Comparison of ENCODE assay signal across 8 mouse cellular contexts in genomic region chr3:89228180-89228549, GRCm38 (mm10). TPM values are rescaled to one million over a fixed set of nuclear protein-coding genes. Genes with fewer than 3 reads are reported as not detected.
DNase-seq lines count a peak whose midpoint lies in the region; ATAC-seq and TF ChIP-seq lines count a peak whose summit lies in the region.

No protein-coding gene starts in this region.

- under 1% methylated on average over 20 of the region's 20 CpGs for WGBS in heart, embryonic 13.5 days
- WGBS in kidney, embryonic 16.5 days, result under 1% methylated on average over 20 of the region's 20 CpGs
- WGBS in liver, embryonic 15.5 days (ENCODE audit: insufficient replicate concordance), result under 1% methylated on average over 20 of the region's 20 CpGs
- 1% methylated on average over 20 of the region's 20 CpGs for WGBS in stomach, embryonic 14.5 days

- peak overlapping the region; percentile 76 for H3K9ac ChIP-seq in heart, embryonic 13.5 days
- peak overlapping the region; percentile 66 for H3K9ac ChIP-seq in kidney, embryonic 16.5 days (replicated peaks; ENCODE audit: low read length)
- no peak overlapping the region for H3K9ac ChIP-seq in liver, embryonic 15.5 days
- no peak overlapping the region; the same call in 1 of the 2 replicates for H3K9ac ChIP-seq in stomach, embryonic 14.5 days (replicated peaks; ENCODE audit: low read depth, low read length)

- DNase-seq in brain, embryonic 14.5 days (ENCODE audit: low read depth), result peak; percentile 93
- DNase-seq in neural tube, embryonic 10.5 days (ENCODE audit: extremely low spot score, low spot score), result peak; percentile 90

- H3K9me3 ChIP-seq in erythroblast, embryonic 14.5 days (ENCODE audit: control insufficient read depth, low read length), result no peaks in the 10 kb centered on the region; the same call in 1 of the 2 replicates
- no peaks in the 10 kb centered on the region for H3K9me3 ChIP-seq in heart, embryonic 13.5 days
- H3K9me3 ChIP-seq in kidney, embryonic 16.5 days (ENCODE audit: low read length), result no peaks in the 10 kb centered on the region
- no peaks in the 10 kb centered on the region for H3K9me3 ChIP-seq in liver, embryonic 15.5 days (replicated peaks)
- no peaks in the 10 kb centered on the region for H3K9me3 ChIP-seq in stomach, embryonic 14.5 days (ENCODE audit: control insufficient read depth, low read depth, low read length)

- H3K36me3 ChIP-seq in erythroblast, embryonic 14.5 days (ENCODE audit: control insufficient read depth), result no peaks in the 10 kb centered on the region
- 0 out of 2 replicates have a peak, but pooled peaks cover 8% of the 10 kb centered on the region for H3K36me3 ChIP-seq in heart, embryonic 13.5 days
- no peaks in the 10 kb centered on the region for H3K36me3 ChIP-seq in kidney, embryonic 16.5 days (ENCODE audit: insufficient read depth, low read length)
- H3K36me3 ChIP-seq in liver, embryonic 15.5 days (replicated peaks), result no peaks in the 10 kb centered on the region
- H3K36me3 ChIP-seq in stomach, embryonic 14.5 days (ENCODE audit: control insufficient read depth, insufficient read depth, low read length), result no peaks in the 10 kb centered on the region

- peak overlapping the region; percentile 58 for H3K4me3 ChIP-seq in erythroblast, embryonic 14.5 days (replicated peaks)
- peak overlapping the region; percentile 57 for H3K4me3 ChIP-seq in heart, embryonic 13.5 days
- peak overlapping the region; percentile 53 for H3K4me3 ChIP-seq in kidney, embryonic 16.5 days (ENCODE audit: low read length)
- H3K4me3 ChIP-seq in liver, embryonic 15.5 days (replicated peaks), result peak overlapping the region; percentile 51
- peak overlapping the region; percentile 35 for H3K4me3 ChIP-seq in stomach, embryonic 14.5 days (ENCODE audit: low read depth, low read length)

- peak; percentile 94 for TF ChIP-seq CTCF in brain, embryonic 14.5 days (IDR thresholded peaks at IDR 0.05; ENCODE audit: borderline replicate concordance, extremely low read depth, insufficient read depth, insufficient read length)

- peak overlapping the region; percentile 78 for H3K4me2 ChIP-seq in heart, embryonic 13.5 days
- peak overlapping the region; percentile 81 for H3K4me2 ChIP-seq in kidney, embryonic 16.5 days (replicated peaks; ENCODE audit: low read depth, low read length)
- peak overlapping the region; percentile 73 for H3K4me2 ChIP-seq in liver, embryonic 15.5 days
- peak overlapping the region; percentile 86 for H3K4me2 ChIP-seq in stomach, embryonic 14.5 days (replicated peaks; ENCODE audit: low read depth, low read length)

- H3K4me1 ChIP-seq in erythroblast, embryonic 14.5 days (ENCODE audit: control insufficient read depth), result peaks cover 18% of the 10 kb centered on the region
- peaks cover 29% of the 10 kb centered on the region for H3K4me1 ChIP-seq in heart, embryonic 13.5 days
- peaks cover 48% of the 10 kb centered on the region for H3K4me1 ChIP-seq in kidney, embryonic 16.5 days (ENCODE audit: insufficient read depth, low read length)
- H3K4me1 ChIP-seq in liver, embryonic 15.5 days (replicated peaks), result peaks cover 25% of the 10 kb centered on the region
- H3K4me1 ChIP-seq in stomach, embryonic 14.5 days (ENCODE audit: control insufficient read depth, insufficient read depth, low read length), result peaks cover 19% of the 10 kb centered on the region

- 0 out of 2 replicates have a peak overlapping the region, but pooled peaks have one; percentile 17 for H3K27ac ChIP-seq in heart, embryonic 13.5 days (replicated peaks)
- peak overlapping the region; percentile 84 for H3K27ac ChIP-seq in kidney, embryonic 16.5 days (ENCODE audit: low read length)
- H3K27ac ChIP-seq in liver, embryonic 15.5 days (replicated peaks), result no peak overlapping the region
- H3K27ac ChIP-seq in stomach, embryonic 14.5 days (ENCODE audit: low read length), result peak overlapping the region; percentile 77; the same call in 1 of the 2 replicates

- no peak for TF ChIP-seq POLR2A in brain, embryonic 14.5 days (IDR thresholded peaks at IDR 0.05; ENCODE audit: borderline replicate concordance, extremely low read depth, insufficient read depth, insufficient read length, poor library complexity, severe bottlenecking)

- H3K27me3 ChIP-seq in erythroblast, embryonic 14.5 days (ENCODE audit: control insufficient read depth), result peaks cover 84% of the 10 kb centered on the region
- H3K27me3 ChIP-seq in heart, embryonic 13.5 days (replicated peaks), result peaks cover 66% of the 10 kb centered on the region
- H3K27me3 ChIP-seq in kidney, embryonic 16.5 days (ENCODE audit: insufficient read depth, low read length), result peaks cover 3% of the 10 kb centered on the region; the same call in 1 of the 2 replicates
- peaks cover 85% of the 10 kb centered on the region for H3K27me3 ChIP-seq in liver, embryonic 15.5 days
- H3K27me3 ChIP-seq in stomach, embryonic 14.5 days (ENCODE audit: control insufficient read depth, insufficient read depth, low read length), result no peaks in the 10 kb centered on the region

- ATAC-seq in CD4-positive, CD25-positive, alpha-beta regulatory T cell, adult 4 months, result peak; percentile 62
- peak; percentile 22; the same call in 1 of the 2 replicates for ATAC-seq in heart, embryonic 13.5 days (ENCODE audit: extremely low read depth, insufficient number of reproducible peaks, low FRiP score, low TSS enrichment)
- ATAC-seq in kidney, embryonic 16.5 days (ENCODE audit: low FRiP score, low TSS enrichment), result peak; percentile 57
- ATAC-seq in liver, embryonic 15.5 days (ENCODE audit: insufficient read depth), result peak; percentile 39; the same call in 1 of the 2 replicates
- no peak for ATAC-seq in stomach, embryonic 14.5 days (ENCODE audit: insufficient number of reproducible peaks, insufficient read depth, low FRiP score, low read depth)

RNA-seq across cellular contexts. Expression of gene Muc1, which starts 0.7 kb away (rescaled TPM):
- polyA plus RNA-seq in CD4-positive, CD25-positive, alpha-beta regulatory T cell, adult 4 months (2017; shearing (Covaris generic)), result 1 to 10 TPM; 1.1 to 2.0 TPM
- 9.3 and 10.0 TPM in 2 replicates for polyA plus RNA-seq in brain, embryonic 14.5 days (2012; rRNA removed)
- not detected in 2 replicates for polyA plus RNA-seq in erythroblast, embryonic 14.5 days (2012)
- 0.59 and 1.1 TPM in 2 replicates for polyA plus RNA-seq in heart, embryonic 13.5 days (2015; fragmentation: Nextera tagmentation; extraction: Ambion mirVana)
- 20.0 and 23.6 TPM in 2 replicates for polyA plus RNA-seq in kidney, embryonic 16.5 days (2015; fragmentation: Nextera tagmentation; extraction: Ambion mirVana)
- 0.50 TPM in 1 of 2 replicates, not detected in the other for polyA plus RNA-seq in liver, embryonic 15.5 days (2015; fragmentation: Nextera tagmentation; extraction: Ambion mirVana)
- 56.3 and 58.2 TPM in 2 replicates for polyA plus RNA-seq in stomach, embryonic 14.5 days (2014; fragmentation: Nextera tagmentation; extraction: Ambion mirVana)

RNA-seq across cellular contexts. Expression of gene Mtx1, which starts 1.3 kb away (rescaled TPM):
- polyA plus RNA-seq in CD4-positive, CD25-positive, alpha-beta regulatory T cell, adult 4 months (2017; shearing (Covaris generic)), result 100 to 1,000 TPM in 1 of 2 experiments, 10 to 100 TPM in 1; 78.8 to 144 TPM
- 146 and 201 TPM in 2 replicates for polyA plus RNA-seq in brain, embryonic 14.5 days (2012; rRNA removed)
- 29.8 and 31.7 TPM in 2 replicates for polyA plus RNA-seq in erythroblast, embryonic 14.5 days (2012)
- polyA plus RNA-seq in heart, embryonic 13.5 days (2015; fragmentation: Nextera tagmentation; extraction: Ambion mirVana), result 125 and 126 TPM in 2 replicates
- polyA plus RNA-seq in kidney, embryonic 16.5 days (2015; fragmentation: Nextera tagmentation; extraction: Ambion mirVana), result 227 and 235 TPM in 2 replicates
- 103 and 104 TPM in 2 replicates for polyA plus RNA-seq in liver, embryonic 15.5 days (2015; fragmentation: Nextera tagmentation; extraction: Ambion mirVana)
- polyA plus RNA-seq in stomach, embryonic 14.5 days (2014; fragmentation: Nextera tagmentation; extraction: Ambion mirVana), result 182 and 196 TPM in 2 replicates

RNA-seq across cellular contexts. Expression of gene Thbs3, which starts 13.2 kb away (rescaled TPM):
- 1 to 10 TPM; 3.4 to 3.6 TPM for polyA plus RNA-seq in CD4-positive, CD25-positive, alpha-beta regulatory T cell, adult 4 months (2017; shearing (Covaris generic))
- 117 and 168 TPM in 2 replicates for polyA plus RNA-seq in brain, embryonic 14.5 days (2012; rRNA removed)
- 0.03 and 0.04 TPM in 2 replicates for polyA plus RNA-seq in erythroblast, embryonic 14.5 days (2012)
- 15.6 and 16.2 TPM in 2 replicates for polyA plus RNA-seq in heart, embryonic 13.5 days (2015; fragmentation: Nextera tagmentation; extraction: Ambion mirVana)
- polyA plus RNA-seq in kidney, embryonic 16.5 days (2015; fragmentation: Nextera tagmentation; extraction: Ambion mirVana), result 18.2 and 18.4 TPM in 2 replicates
- 1.5 and 2.1 TPM in 2 replicates for polyA plus RNA-seq in liver, embryonic 15.5 days (2015; fragmentation: Nextera tagmentation; extraction: Ambion mirVana)
- 24.2 and 26.4 TPM in 2 replicates for polyA plus RNA-seq in stomach, embryonic 14.5 days (2014; fragmentation: Nextera tagmentation; extraction: Ambion mirVana)

RNA-seq across cellular contexts. Expression of gene Krtcap2, which starts 17.6 kb away (rescaled TPM):
- polyA plus RNA-seq in CD4-positive, CD25-positive, alpha-beta regulatory T cell, adult 4 months (2017; shearing (Covaris generic)), result 100 to 1,000 TPM; 258 to 319 TPM
- polyA plus RNA-seq in brain, embryonic 14.5 days (2012; rRNA removed), result 86.7 and 106 TPM in 2 replicates
- 4.0 and 4.8 TPM in 2 replicates for polyA plus RNA-seq in erythroblast, embryonic 14.5 days (2012)
- polyA plus RNA-seq in heart, embryonic 13.5 days (2015; fragmentation: Nextera tagmentation; extraction: Ambion mirVana), result 216 and 229 TPM in 2 replicates
- 272 and 300 TPM in 2 replicates for polyA plus RNA-seq in kidney, embryonic 16.5 days (2015; fragmentation: Nextera tagmentation; extraction: Ambion mirVana)
- polyA plus RNA-seq in liver, embryonic 15.5 days (2015; fragmentation: Nextera tagmentation; extraction: Ambion mirVana), result 116 and 126 TPM in 2 replicates
- 297 and 314 TPM in 2 replicates for polyA plus RNA-seq in stomach, embryonic 14.5 days (2014; fragmentation: Nextera tagmentation; extraction: Ambion mirVana)

RNA-seq across cellular contexts. Expression of gene Trim46, which starts 17.9 kb away (rescaled TPM):
- polyA plus RNA-seq in CD4-positive, CD25-positive, alpha-beta regulatory T cell, adult 4 months (2017; shearing (Covaris generic)), result 1 to 10 TPM; 4.0 to 7.0 TPM
- polyA plus RNA-seq in brain, embryonic 14.5 days (2012; rRNA removed), result 131 and 144 TPM in 2 replicates
- 0.02 TPM in 1 of 2 replicates, not detected in the other for polyA plus RNA-seq in erythroblast, embryonic 14.5 days (2012)
- polyA plus RNA-seq in heart, embryonic 13.5 days (2015; fragmentation: Nextera tagmentation; extraction: Ambion mirVana), result 0.70 and 0.76 TPM in 2 replicates
- polyA plus RNA-seq in kidney, embryonic 16.5 days (2015; fragmentation: Nextera tagmentation; extraction: Ambion mirVana), result 4.7 and 6.0 TPM in 2 replicates
- 0.23 and 0.31 TPM in 2 replicates for polyA plus RNA-seq in liver, embryonic 15.5 days (2015; fragmentation: Nextera tagmentation; extraction: Ambion mirVana)
- polyA plus RNA-seq in stomach, embryonic 14.5 days (2014; fragmentation: Nextera tagmentation; extraction: Ambion mirVana), result 4.9 and 5.1 TPM in 2 replicates

Comparison
In these comparisons a context has a peak if more than half of its experiments do, and no peak if none do; other contexts are left out.
1. H3K9ac ChIP-seq: peak in heart, embryonic 13.5 days (single experiment) and kidney, embryonic 16.5 days (single experiment); none in liver, embryonic 15.5 days (single experiment) and stomach, embryonic 14.5 days (single experiment).
2. Peak in every context shown above with its lines, with median percentiles within 50 percentile points of each other: H3K4me3 ChIP-seq and H3K4me2 ChIP-seq.